28 mouse cellular contexts compared by ENCODE assay signal in the genomic region with DNA sequence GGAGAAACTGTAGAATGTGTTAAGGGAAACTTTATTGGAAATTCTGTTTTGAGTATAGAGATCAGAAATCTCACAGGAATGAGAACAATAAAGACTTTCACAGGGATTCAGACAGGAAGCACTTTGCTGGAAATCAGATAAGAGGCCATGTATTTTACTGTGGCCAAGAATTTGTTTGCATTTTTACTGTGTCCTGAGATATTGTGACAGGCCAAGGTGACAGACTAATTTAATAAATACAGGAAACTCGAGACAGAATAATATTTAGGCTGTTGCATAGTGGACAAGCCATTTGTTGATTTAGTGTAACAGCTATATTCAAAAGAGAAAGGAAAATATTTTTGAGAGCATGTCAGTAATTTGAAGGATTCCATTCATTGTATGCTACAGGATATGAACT.
A peak's percentile ranks its signal among the peaks of the same experiment; 100 is the strongest.
DNase-seq lines count a peak whose midpoint lies in the region; ATAC-seq and TF ChIP-seq lines count a peak whose summit lies in the region.
"Had no signal": no experiment of that assay in that cellular context is flagged by ENCODE, and none has a peak within 500 bp of the region (broad histone marks: within the 10 kb centered on the region; RNA-seq: fewer than 3 reads in every experiment).

No protein-coding gene starts in this region.

- no peak for TF ChIP-seq CTCF in lung, adult 2 months (IDR thresholded peaks at IDR 0.05; ENCODE audit: insufficient read depth, low read length)

- ATAC-seq in kidney, embryonic 15.5 days (replicated peaks; ENCODE audit: low FRiP score): 0 out of 2 replicates have a peak, but pooled peaks have one; percentile 49
- no peak for ATAC-seq in kidney, embryonic 14.5 days (ENCODE audit: low FRiP score, low TSS enrichment)
- 0 out of 2 replicates have a peak, but pooled peaks have one; percentile 23 for ATAC-seq in lung, embryonic 16.5 days (ENCODE audit: low read depth)
- no peak for ATAC-seq in embryonic facial prominence, embryonic 14.5 days (ENCODE audit: low read depth)
- ATAC-seq: forebrain, embryonic 13.5 days; forebrain, embryonic 16.5 days; hindbrain, postnatal 0 days; Patski had no signal

- no peaks in the 10 kb centered on the region for H3K36me3 ChIP-seq in kidney, embryonic 15.5 days
- no peaks in the 10 kb centered on the region for H3K36me3 ChIP-seq in kidney, embryonic 14.5 days (ENCODE audit: control insufficient read depth, insufficient read depth, low read length)
- no peaks in the 10 kb centered on the region for H3K36me3 ChIP-seq in lung, embryonic 16.5 days (ENCODE audit: control insufficient read depth, insufficient read depth, low read length)
- H3K36me3 ChIP-seq in embryonic facial prominence, embryonic 14.5 days (ENCODE audit: control insufficient read depth, insufficient read depth, low read length): no peaks in the 10 kb centered on the region
- H3K36me3 ChIP-seq: embryonic facial prominence, embryonic 13.5 days; forebrain, embryonic 10.5 days; heart, embryonic 10.5 days; heart, embryonic 13.5 days had no signal

- no peaks in the 10 kb centered on the region for H3K27me3 ChIP-seq in kidney, embryonic 15.5 days
- no peaks in the 10 kb centered on the region for H3K27me3 ChIP-seq in kidney, embryonic 14.5 days (ENCODE audit: control insufficient read depth, insufficient read depth, low read length)
- H3K27me3 ChIP-seq in lung, embryonic 16.5 days (ENCODE audit: control insufficient read depth, insufficient read depth, low read depth, low read length): no peaks in the 10 kb centered on the region
- no peaks in the 10 kb centered on the region for H3K27me3 ChIP-seq in embryonic facial prominence, embryonic 14.5 days (replicated peaks; ENCODE audit: control insufficient read depth, insufficient read depth, low read length)
- H3K27me3 ChIP-seq: embryonic facial prominence, embryonic 13.5 days; forebrain, embryonic 13.5 days; heart, embryonic 13.5 days; Patski had no signal

- peak; percentile 2 for DNase-seq in kidney, postnatal 14 days
- DNase-seq in kidney, postnatal 4 days: no peak
- DNase-seq in lung, adult 2 months: no peak
- DNase-seq in embryonic facial prominence, embryonic 14.5 days (ENCODE audit: low spot score): peak; percentile 12
- DNase-seq in adrenal gland, postnatal 4 days (ENCODE audit: low spot score in 2 of 2): no peak
- DNase-seq: adrenal gland, postnatal 10 days; adrenal gland, postnatal 36 days; cerebellum, adult 11 months; cerebellum, adult 2 months; cerebellum, adult 9-11 months; cerebellum, postnatal 25 days; gastrocnemius, postnatal 10 days; gastrocnemius, postnatal 36 days; heart, adult 2 months; heart, postnatal 14 days; heart, postnatal 4 days had no signal

- no peak overlapping the region for H3K9ac ChIP-seq in kidney, embryonic 15.5 days
- H3K9ac ChIP-seq in kidney, embryonic 14.5 days (ENCODE audit: low read depth, low read length): no peak overlapping the region
- no peak overlapping the region for H3K9ac ChIP-seq in lung, embryonic 16.5 days (ENCODE audit: low read length)
- H3K9ac ChIP-seq in embryonic facial prominence, embryonic 14.5 days (ENCODE audit: low read depth, low read length): no peak overlapping the region
- H3K9ac ChIP-seq: embryonic facial prominence, embryonic 13.5 days; forebrain, embryonic 13.5 days; heart, embryonic 13.5 days; hindbrain, embryonic 14.5 days had no signal

- no peaks in the 10 kb centered on the region for H3K4me1 ChIP-seq in kidney, embryonic 15.5 days
- H3K4me1 ChIP-seq in kidney, embryonic 14.5 days (ENCODE audit: control insufficient read depth, insufficient read depth, low read length): no peaks in the 10 kb centered on the region
- no peaks in the 10 kb centered on the region for H3K4me1 ChIP-seq in lung, embryonic 16.5 days (replicated peaks; ENCODE audit: control insufficient read depth, insufficient read depth, low read length)
- no peaks in the 10 kb centered on the region for H3K4me1 ChIP-seq in lung, adult 2 months (ENCODE audit: control insufficient read depth, insufficient read depth, low read length)
- no peaks in the 10 kb centered on the region for H3K4me1 ChIP-seq in embryonic facial prominence, embryonic 14.5 days (ENCODE audit: control insufficient read depth, insufficient read depth, low read length)
- H3K4me1 ChIP-seq: embryonic facial prominence, embryonic 13.5 days; forebrain, embryonic 10.5 days; forebrain, embryonic 13.5 days; heart, embryonic 10.5 days; heart, embryonic 13.5 days had no signal

- H3K9me3 ChIP-seq in kidney, embryonic 15.5 days (replicated peaks): no peaks in the 10 kb centered on the region
- no peaks in the 10 kb centered on the region for H3K9me3 ChIP-seq in kidney, embryonic 14.5 days (ENCODE audit: control insufficient read depth, low read length)
- H3K9me3 ChIP-seq in lung, embryonic 16.5 days (ENCODE audit: control insufficient read depth, low read length): no peaks in the 10 kb centered on the region
- H3K9me3 ChIP-seq in embryonic facial prominence, embryonic 14.5 days (ENCODE audit: control insufficient read depth, low read length): no peaks in the 10 kb centered on the region
- H3K9me3 ChIP-seq: embryonic facial prominence, embryonic 13.5 days; forebrain, embryonic 10.5 days; forebrain, embryonic 13.5 days; heart, embryonic 10.5 days; heart, embryonic 13.5 days had no signal

- no peak overlapping the region for H3K4me2 ChIP-seq in kidney, embryonic 15.5 days
- no peak overlapping the region for H3K4me2 ChIP-seq in kidney, embryonic 14.5 days (replicated peaks; ENCODE audit: low read depth, low read length)
- H3K4me2 ChIP-seq in lung, embryonic 16.5 days (ENCODE audit: low read depth, low read length): no peak overlapping the region
- no peak overlapping the region for H3K4me2 ChIP-seq in embryonic facial prominence, embryonic 14.5 days (ENCODE audit: low read depth, low read length)
- H3K4me2 ChIP-seq: embryonic facial prominence, embryonic 13.5 days; forebrain, embryonic 13.5 days; heart, embryonic 13.5 days; hindbrain, embryonic 14.5 days had no signal

- H3K27ac ChIP-seq in kidney, embryonic 15.5 days: no peak overlapping the region
- no peak overlapping the region for H3K27ac ChIP-seq in kidney, embryonic 14.5 days (ENCODE audit: low read depth, low read length)
- no peak overlapping the region for H3K27ac ChIP-seq in lung, embryonic 16.5 days (ENCODE audit: low read length)
- no peak overlapping the region for H3K27ac ChIP-seq in embryonic facial prominence, embryonic 14.5 days (replicated peaks; ENCODE audit: low read depth, low read length)
- H3K27ac ChIP-seq: embryonic facial prominence, embryonic 13.5 days; forebrain, embryonic 10.5 days; forebrain, embryonic 13.5 days; heart, adult 2 months; heart, embryonic 10.5 days; heart, embryonic 13.5 days; hindbrain, embryonic 14.5 days; hindbrain, postnatal 0 days had no signal

- WGBS in kidney, embryonic 15.5 days: 20% methylated on average over 1 of the region's 1 CpGs
- WGBS in kidney, embryonic 14.5 days: 26% methylated on average over 1 of the region's 1 CpGs
- WGBS in lung, embryonic 16.5 days: 8% methylated on average over 1 of the region's 1 CpGs
- 2% methylated on average over 1 of the region's 1 CpGs for WGBS in lung, adult 2 months
- 18% methylated on average over 1 of the region's 1 CpGs for WGBS in embryonic facial prominence, embryonic 14.5 days

- no peak overlapping the region for H3K4me3 ChIP-seq in kidney, embryonic 15.5 days (replicated peaks)
- no peak overlapping the region for H3K4me3 ChIP-seq in kidney, embryonic 14.5 days (ENCODE audit: low read length)
- H3K4me3 ChIP-seq in lung, embryonic 16.5 days (ENCODE audit: low read length): no peak overlapping the region
- no peak overlapping the region for H3K4me3 ChIP-seq in lung, adult 2 months (replicated peaks; ENCODE audit: extremely low read depth, low read depth, low read length)
- no peak overlapping the region for H3K4me3 ChIP-seq in embryonic facial prominence, embryonic 14.5 days (ENCODE audit: low read depth, low read length)
- H3K4me3 ChIP-seq: embryonic facial prominence, embryonic 13.5 days; forebrain, embryonic 10.5 days; forebrain, embryonic 13.5 days; heart, adult 2 months; heart, embryonic 10.5 days; heart, embryonic 13.5 days had no signal

- TF ChIP-seq POLR2A in lung, adult 2 months (IDR thresholded peaks at IDR 0.05; ENCODE audit: borderline replicate concordance, extremely low read depth, low read depth, low read length): no peak

Comparison
In these comparisons a context has a peak if more than half of its experiments do, and no peak if none do; other contexts are left out.
1. ATAC-seq: peak in kidney, embryonic 15.5 days (single experiment) and lung, embryonic 16.5 days (single experiment); none in kidney, embryonic 14.5 days (single experiment) and embryonic facial prominence, embryonic 14.5 days (single experiment).
2. DNase-seq: peak in kidney, postnatal 14 days (single experiment) and embryonic facial prominence, embryonic 14.5 days (single experiment); none in kidney, postnatal 4 days (0 of 2), lung, adult 2 months (single experiment) and adrenal gland, postnatal 4 days (0 of 2).